Mouse (Mus musculus): Measurements from ENCODE around the gene Wt1. TPM values are rescaled to one million over a fixed set of nuclear protein-coding genes. Genes with fewer than 3 reads are reported as not detected.

The Wt1 gene
- total RNA-seq, 2 experiments from 2014 or later, result 0.18 TPM; not detected in 1

DNA sequence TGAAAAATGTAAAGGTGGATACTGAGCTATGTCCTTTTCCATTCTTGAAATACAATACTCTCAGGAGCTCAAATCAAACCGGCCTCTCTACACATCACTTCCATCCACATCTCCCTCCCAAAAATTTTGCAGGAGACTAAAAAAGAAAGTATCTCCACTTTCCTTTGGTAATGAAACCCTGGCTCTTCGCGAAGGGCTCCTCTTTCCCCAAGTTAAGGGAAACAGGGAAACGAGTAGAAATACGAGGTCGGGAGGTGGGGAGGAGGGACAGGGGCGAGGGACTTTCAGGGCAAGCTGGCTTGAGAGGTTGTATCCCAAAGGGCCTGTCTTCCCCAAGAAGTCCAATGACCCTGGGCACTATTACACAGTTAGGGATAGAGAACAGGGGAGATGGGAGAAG, 1.9 kb upstream of the Wt1 start:
- no peak for DNase-seq (ENCODE audit: extremely low spot score in 1 of 2, low spot score in 2 of 2)
- intact Hi-C loops (cut with DNase I), result no loop called here

GRCm38 (mm10) chr2:105125205-105125604, 1.1 kb upstream of the Wt1 start:
- no peak for DNase-seq (ENCODE audit: extremely low spot score in 1 of 2, low spot score in 2 of 2)
- intact Hi-C loops (cut with DNase I), result loop anchor here (5.0 kb wide), 2 partner anchors 537 to 552 kb away; no protein-coding TSS in a partner anchor

DNA sequence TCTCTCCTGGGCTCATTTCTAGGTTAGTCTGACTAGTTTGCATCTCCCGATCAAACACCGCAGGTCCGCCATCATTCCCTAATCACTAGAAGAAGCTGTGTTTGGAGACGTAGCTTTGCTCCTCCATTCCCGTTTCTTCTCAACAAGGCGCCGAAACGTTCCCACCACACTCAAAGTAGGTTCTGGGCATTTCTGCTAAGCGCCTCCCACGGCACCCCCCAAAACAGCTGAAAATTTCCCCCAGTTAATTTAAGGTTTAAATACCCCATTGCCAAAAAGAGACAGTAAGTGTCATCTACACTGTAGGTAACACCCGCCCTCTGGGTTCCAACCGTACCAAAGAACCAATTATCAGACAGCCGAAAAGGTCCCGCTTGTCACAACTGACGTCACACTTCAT, 688 bp upstream of the Wt1 start:
- intact Hi-C loops (cut with DNase I), result loop anchor here (5.0 kb wide), 2 partner anchors 537 to 552 kb away; no protein-coding TSS in a partner anchor
- DNase-seq (ENCODE audit: extremely low spot score in 1 of 2, low spot score in 2 of 2), result no peak

GRCm38 (mm10) chr2:105126691-105127530, 582 bp downstream of the Wt1 start:
- DNase-seq (ENCODE audit: extremely low spot score in 1 of 2, low spot score in 2 of 2), result no peak
- intact Hi-C loops (cut with DNase I), result loop anchor here (5.0 kb wide), 2 partner anchors 535 to 550 kb away; no protein-coding TSS in a partner anchor

GRCm38 (mm10) chr2:105127531-105128480, 1.5 kb downstream of the Wt1 start:
- intact Hi-C loops (cut with DNase I), result loop anchor here (5.0 kb wide), 2 partner anchors 534 to 549 kb away; no protein-coding TSS in a partner anchor
- no peak for DNase-seq (ENCODE audit: extremely low spot score in 1 of 2, low spot score in 2 of 2)

DNA sequence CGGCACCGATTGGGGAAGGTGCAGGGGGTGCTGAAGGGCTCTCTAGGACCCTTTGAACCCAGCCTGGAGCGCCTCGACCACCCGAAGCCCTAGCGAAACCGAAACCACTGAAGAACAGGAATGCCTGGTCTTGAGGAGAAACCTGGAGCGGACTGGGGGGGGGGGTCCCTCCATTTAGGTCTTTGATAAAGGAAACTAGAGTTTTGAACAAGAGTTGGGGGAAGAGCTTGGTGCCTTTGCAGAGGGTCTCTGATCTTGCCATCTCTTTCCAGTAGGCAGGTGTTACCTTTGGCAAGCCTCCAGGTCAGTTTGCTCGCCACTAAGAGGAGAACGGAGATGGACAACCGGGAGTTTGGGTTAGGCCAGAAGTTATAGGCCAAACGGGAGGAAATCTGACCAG, 2.2 kb downstream of the Wt1 start:
- intact Hi-C loops (cut with DNase I), result loop anchor here (5.0 kb wide), 2 partner anchors 534 to 549 kb away; no protein-coding TSS in a partner anchor
- DNase-seq (ENCODE audit: extremely low spot score in 1 of 2, low spot score in 2 of 2), result no peak

DNA sequence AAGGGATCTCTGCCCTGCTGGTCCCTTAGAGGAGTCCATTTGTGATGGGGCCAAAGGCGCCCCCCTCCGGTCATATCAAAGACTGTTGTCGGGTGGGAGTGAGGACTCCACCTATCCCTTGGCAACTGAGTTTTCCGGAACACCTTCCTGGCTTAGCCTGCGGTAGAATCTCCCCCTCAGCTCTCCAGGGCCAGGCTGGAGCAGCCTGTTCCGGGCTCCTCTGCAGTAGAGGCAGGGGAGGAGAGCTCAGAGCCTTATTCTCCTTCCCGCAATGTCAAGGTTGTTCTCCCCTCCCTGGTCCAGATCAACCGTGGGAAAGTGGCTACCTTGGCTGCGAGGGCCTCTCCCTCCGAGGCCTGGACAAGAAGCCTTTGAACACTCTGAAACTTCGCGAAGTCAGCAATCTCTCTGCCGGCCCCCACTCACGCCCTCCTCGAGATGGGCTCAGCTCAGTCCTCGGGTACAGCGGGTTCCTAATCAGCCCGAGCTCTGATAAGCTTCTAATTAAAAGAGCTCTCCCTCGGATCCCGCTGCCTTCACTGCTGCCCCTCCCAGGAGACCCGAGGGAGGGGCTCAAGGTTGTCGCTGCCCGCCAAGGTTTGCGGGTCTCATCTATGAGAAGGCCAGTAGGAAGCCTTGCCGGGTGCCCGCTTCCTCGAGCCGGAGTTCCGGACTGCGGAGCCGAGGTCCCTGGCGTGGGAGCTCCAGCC, 4.2 kb downstream of the Wt1 start:
- no peak for DNase-seq (ENCODE audit: extremely low spot score in 1 of 2, low spot score in 2 of 2)
- intact Hi-C loops (cut with DNase I), result no loop called here

DNA sequence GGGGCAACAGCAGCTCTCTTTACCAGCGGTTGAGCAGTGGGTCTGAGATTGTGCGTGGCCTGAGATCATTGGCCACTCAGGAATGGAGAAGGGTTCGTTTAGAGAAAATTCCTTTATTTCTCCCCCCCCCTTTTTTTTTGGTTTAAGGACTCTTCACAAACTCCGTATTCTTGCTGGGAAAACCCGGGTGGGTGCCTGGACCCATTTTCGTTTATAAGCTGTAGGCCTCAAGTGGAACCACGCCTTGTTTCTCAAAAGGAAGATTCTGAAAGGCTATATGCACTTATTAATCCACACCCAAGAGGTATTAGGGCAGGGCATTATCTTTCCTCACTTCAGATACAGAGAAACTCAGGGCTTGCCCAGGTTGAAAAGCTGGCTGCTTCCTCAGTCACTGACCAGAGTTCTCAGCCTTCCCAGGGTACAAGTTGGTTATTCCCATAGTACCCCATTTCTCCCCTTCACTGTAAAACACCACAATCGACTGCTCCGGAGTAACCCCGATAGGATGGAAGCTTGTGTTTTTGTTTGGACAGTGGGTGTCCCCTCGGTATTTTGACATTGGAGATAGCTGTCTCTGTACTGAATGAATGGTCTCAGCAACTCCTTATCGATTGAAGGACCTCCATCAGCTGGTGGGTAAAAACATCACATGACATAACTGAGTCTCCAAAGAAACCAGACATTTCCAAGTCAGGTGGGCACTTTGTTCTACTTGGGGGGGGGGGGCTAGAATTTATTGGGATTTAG, 4.9 kb downstream of the Wt1 start:
- intact Hi-C loops (cut with DNase I), result no loop called here

GRCm38 (mm10) chr2:105131811-105132100, 5.4 kb downstream of the Wt1 start:
- intact Hi-C loops (cut with DNase I), result no loop called here
- DNase-seq (ENCODE audit: extremely low spot score in 1 of 2, low spot score in 2 of 2), result no peak

More for the DNA sequence above, 4.9 kb downstream of the Wt1 start:
- DNase-seq (ENCODE audit: extremely low spot score in 1 of 2, low spot score in 2 of 2), result no peak

DNA sequence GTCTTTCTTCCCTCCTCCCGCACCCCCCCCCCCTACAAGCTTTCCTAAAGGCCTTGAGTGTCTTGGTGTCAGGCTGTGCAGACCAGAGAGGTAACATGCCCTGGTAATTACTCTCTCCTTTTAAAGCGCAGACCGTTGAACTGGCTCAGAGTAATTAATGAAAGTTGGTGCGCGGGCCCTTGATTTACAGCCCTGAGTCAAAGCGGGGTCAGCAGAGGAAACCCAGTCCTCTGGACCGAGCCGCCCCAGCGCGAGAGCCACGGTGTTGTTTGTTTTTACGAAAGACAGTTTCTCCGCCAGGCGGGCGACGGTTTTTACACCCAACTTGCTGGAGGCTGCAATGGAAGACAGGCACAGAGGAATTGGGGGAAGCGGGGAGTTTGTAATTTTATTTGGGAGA, 6.0 kb downstream of the Wt1 start:
- intact Hi-C loops (cut with DNase I), result no loop called here
- no peak for DNase-seq (ENCODE audit: extremely low spot score in 1 of 2, low spot score in 2 of 2)

DNA sequence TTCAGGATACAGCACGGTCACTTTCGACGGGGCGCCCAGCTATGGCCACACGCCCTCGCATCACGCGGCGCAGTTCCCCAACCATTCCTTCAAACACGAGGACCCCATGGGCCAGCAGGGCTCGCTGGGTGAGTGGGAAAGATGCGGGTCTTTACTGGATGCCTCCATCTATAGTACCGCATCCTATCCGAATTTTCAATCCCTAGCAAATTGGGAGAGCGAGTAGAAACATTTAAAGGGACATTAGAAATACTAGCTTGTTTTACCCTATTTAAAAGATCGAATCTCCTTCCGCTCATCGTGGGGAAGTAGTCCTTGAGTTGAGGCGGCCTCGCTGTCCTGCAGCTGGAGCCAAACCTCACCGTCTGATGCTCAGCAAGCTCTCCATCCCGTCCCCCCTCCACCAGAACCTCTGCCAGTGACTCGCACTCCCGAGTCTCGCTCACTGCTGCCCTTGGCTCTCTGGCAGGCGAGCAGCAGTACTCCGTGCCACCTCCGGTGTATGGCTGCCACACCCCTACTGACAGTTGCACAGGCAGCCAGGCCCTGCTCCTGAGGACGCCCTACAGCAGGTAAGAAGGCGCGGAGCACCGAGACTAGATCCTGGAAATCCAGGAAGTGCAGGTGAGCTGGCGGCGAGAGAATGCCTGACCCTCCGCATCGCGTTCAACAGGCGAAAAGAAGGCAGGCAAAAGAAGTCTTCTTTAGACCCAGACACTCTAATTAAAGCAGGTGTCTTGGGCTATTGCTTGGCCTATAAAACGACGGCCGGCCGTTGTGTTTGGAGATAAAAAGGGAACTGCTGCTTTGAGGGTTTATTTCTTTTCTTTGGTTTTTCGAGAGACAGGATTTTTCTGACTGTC, 6.8 kb downstream of the Wt1 start:
- intact Hi-C loops (cut with DNase I), result no loop called here
- no peak for DNase-seq (ENCODE audit: extremely low spot score in 1 of 2, low spot score in 2 of 2)

GRCm38 (mm10) chr2:105134296-105134695, 8.0 kb downstream of the Wt1 start:
- DNase-seq (ENCODE audit: extremely low spot score in 1 of 2, low spot score in 2 of 2), result peak in 1 of 2 experiments; percentile 27
- intact Hi-C loops (cut with DNase I), result no loop called here

- DNase-seq (ENCODE audit: extremely low spot score in 1 of 2, low spot score in 2 of 2), result no peak
Measured at GRCm38 (mm10) chr2:105139471-105139870, 13.1 kb downstream of the Wt1 start.

GRCm38 (mm10) chr2:105141371-105141770, 15.0 kb downstream of the Wt1 start:
- DNase-seq (ENCODE audit: extremely low spot score in 1 of 2, low spot score in 2 of 2), result no peak
- intact Hi-C loops (cut with DNase I), result no loop called here

More at GRCm38 (mm10) chr2:105139471-105139870, 13.1 kb downstream of the Wt1 start:
- intact Hi-C loops (cut with DNase I), result no loop called here

DNA sequence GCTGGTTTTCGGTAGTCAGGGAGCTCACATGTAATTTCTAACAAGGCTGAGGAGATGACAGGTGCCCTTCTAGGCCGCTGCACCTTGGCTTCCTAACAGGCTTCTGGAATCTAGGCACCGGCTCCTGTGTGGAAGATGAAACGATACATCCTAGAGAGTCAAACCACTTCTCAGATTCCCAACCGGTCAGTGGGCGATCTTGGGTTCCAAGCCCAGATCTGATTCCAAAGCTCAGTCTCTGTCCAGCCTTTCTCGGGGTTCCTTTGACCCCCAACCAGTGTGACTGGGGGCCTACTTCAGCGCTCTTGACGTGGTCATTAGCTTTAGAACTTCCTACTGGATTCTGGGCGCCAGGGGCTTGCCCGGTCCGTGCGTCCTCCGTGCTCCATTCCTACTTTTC, 17.4 kb downstream of the Wt1 start:
- intact Hi-C loops (cut with DNase I), result no loop called here
- DNase-seq (ENCODE audit: extremely low spot score in 1 of 2, low spot score in 2 of 2), result no peak

DNA sequence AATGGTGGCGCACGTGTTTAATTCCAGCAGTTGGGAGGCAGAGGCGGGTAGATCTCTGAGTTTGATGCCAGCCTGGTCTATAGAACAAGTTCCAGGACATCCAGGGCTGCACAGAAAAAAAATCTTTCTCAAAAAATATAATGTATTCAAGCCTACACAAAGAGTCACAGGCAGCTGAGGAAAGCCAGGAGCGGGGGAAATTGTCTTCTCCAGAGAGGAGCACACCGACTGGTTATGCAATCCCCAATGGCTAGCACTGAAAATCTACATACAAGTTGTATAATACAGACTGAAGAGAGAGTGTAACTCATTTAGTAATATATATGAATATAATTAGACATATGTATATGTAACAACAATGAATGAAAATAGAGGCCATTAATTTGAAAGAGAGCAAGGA, 25.2 kb downstream of the Wt1 start:
- DNase-seq (ENCODE audit: extremely low spot score in 1 of 2, low spot score in 2 of 2), result no peak
- intact Hi-C loops (cut with DNase I), result no loop called here

- no peak for DNase-seq (ENCODE audit: extremely low spot score in 1 of 2, low spot score in 2 of 2)
- intact Hi-C loops (cut with DNase I), result no loop called here
Measured at GRCm38 (mm10) chr2:105153046-105153445, 26.7 kb downstream of the Wt1 start.
